Mouse (Mus musculus) small intestine, adult 2 months (tissue): Measurements from ENCODE around the gene Thoc5. TPM values are rescaled to one million over a fixed set of nuclear protein-coding genes. Genes with fewer than 3 reads are reported as not detected.

Experiments
- H3K27ac ChIP-seq: fragments of 200-500 bp; 2 replicates; pipeline ENCODE4 v1.5.1; 2012; ENCODE audit warnings: low read depth, low read length, control low read depth, inconsistent platforms; ENCODE audit not compliant: insufficient read depth
- H3K27me3 ChIP-seq: fragments of 200-500 bp; 2 replicates; pipeline ENCODE4 v1.6.1; 2012; ENCODE audit warnings: mild to moderate bottlenecking, moderate library complexity, low read length, inconsistent platforms; ENCODE audit not compliant: control insufficient read depth, insufficient read depth
- H3K36me3 ChIP-seq: fragments of 200-500 bp; 2 replicates; pipeline ENCODE4 v1.6.1; 2012; ENCODE audit warnings: mild to moderate bottlenecking, low read length, control low read depth, inconsistent platforms; ENCODE audit not compliant: control insufficient read depth, insufficient read depth
- H3K4me1 ChIP-seq: fragments of 200-500 bp; 2 replicates; pipeline ENCODE4 v1.6.1; 2012; ENCODE audit warnings: low read length, inconsistent platforms, mixed read lengths; ENCODE audit not compliant: control insufficient read depth, insufficient read depth, insufficient read length
- H3K4me3 ChIP-seq: fragments of 200-500 bp; 2 replicates; pipeline ENCODE4 v1.5.1; 2012; ENCODE audit warnings: low read depth, mild to moderate bottlenecking, control low read depth, inconsistent platforms, low read length, moderate library complexity
- CTCF ChIP-seq: fragments of 200-500 bp; IDR thresholded peaks from 2 replicates; pipeline ENCODE4 v1.5.1; 2012; ENCODE audit warnings: low read depth, mild to moderate bottlenecking, control low read depth, inconsistent platforms, low read length, moderate library complexity, mixed read lengths; ENCODE audit not compliant: insufficient replicate concordance, insufficient read length; ENCODE audit errors: extremely low read depth
- POLR2A ChIP-seq: fragments of 200-500 bp; IDR thresholded peaks from 2 replicates; pipeline ENCODE4 v1.6.1; 2012; ENCODE audit warnings: low read depth, mild to moderate bottlenecking, control low read depth, inconsistent platforms, low read length, moderate library complexity
- WGBS: fragments of 180-500 bp; shearing (Covaris S2); methylation state at CpG from one replicate; pipeline ENCODE4 v1.1.7; 2018; 5-methylcytosine and 5-hydroxymethylcytosine counted together
- polyA plus RNA-seq: library from polyadenylated mRNA; depleted of rRNA; stranded (reverse); fragments of >200 nt; gene quantifications from 2 replicates; pipeline ENCODE4 v1.2.3, GENCODE M21; 2012

Gene Thoc5
- polyA plus RNA-seq, 1 experiment: 14.1 TPM

DNA sequence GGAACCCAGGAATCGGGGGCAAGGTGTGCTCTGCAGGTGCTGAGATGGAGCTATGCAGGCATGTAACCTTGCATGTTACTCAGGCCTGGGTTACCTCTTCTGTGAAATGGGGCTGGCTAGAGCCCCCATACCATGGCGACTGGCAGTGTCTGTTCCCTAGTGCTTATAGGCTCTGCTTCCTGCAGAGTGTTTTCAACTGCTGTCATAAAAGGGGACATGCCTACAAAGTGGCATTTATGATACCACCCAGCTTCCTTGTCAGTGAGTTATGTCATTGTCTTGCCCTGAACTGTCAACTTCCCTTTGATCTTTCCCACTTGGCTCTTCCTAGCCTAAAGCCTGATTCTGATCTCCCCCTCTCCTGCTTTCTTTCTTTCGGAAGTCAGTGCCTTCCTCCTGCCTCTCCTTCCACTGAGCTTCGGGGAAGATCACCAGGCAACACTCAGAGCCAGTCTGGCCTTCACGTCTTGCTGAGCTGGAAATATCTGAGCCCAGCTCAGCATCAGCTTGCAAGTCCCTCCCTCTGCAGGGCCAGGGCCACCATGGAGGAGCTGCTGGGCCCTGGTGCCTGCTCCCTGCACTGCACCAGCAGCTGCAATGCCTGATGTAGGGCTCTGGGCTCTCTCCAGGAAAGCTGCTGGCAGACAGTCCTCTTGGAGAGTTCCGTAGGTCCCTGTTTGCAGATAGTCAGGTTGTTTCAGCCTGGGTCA is 68.1 kb downstream of the Thoc5 start:
- Histone ChIP-seq H3K4me1 (no peaks in the 10 kb centered on the region), H3K27ac (no peak overlapping the region), H3K27me3 (no peaks in the 10 kb centered on the region), H3K4me3 (no peak overlapping the region), H3K36me3 (no peaks in the 10 kb centered on the region)
- no peak for TF ChIP-seq POLR2A
- no peak for TF ChIP-seq CTCF
- WGBS: 33% methylated on average over 6 of the region's 6 CpGs

DNA sequence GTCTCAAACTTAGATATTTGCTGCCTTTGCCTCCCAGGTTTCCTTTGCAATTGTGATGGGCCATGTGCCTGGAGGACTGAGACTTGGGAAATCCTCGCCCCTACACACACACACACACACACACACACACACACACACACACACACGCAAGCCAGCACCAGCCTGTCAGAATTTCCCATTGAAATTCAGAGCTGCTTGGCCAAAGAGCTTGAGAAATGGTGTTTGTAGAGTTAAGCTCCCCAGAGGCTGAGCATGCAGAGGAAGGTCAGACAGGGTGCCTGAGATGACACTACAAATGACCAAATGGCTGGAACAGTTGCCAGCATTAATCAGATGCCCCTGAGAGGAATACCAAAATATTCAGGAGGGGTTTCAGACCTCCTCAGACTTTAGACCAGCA is 71.2 kb downstream of the Thoc5 start:
- TF ChIP-seq CTCF (no peak), POLR2A (no peak)
- no peaks in the 10 kb centered on the region for H3K36me3 ChIP-seq
- 52% methylated on average over 2 of the region's 2 CpGs for WGBS

DNA sequence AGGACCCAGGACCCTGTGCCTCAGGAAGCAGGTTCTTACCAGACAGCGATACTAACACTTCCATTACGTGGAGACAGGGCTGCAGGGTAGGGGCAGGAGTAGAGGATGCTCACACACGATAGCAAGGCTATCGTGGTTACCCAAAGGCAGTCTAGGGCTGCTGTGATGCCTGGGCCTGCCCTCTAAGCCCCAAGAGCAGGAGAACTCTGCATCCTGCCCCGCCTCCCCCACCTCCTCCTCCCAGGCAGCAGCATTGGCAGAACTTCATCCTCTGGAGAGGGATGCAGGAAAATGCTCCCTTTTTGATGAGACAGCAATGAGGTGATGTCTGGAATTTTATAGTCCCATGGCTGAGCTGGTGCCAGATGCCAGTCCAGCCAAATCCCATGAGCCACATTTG is 71.8 kb downstream of the Thoc5 start:
- WGBS: 65% methylated on average over 5 of the region's 5 CpGs
- Histone ChIP-seq H3K27ac (no peak overlapping the region), H3K27me3 (no peaks in the 10 kb centered on the region), H3K36me3 (no peaks in the 10 kb centered on the region), H3K4me1 (no peaks in the 10 kb centered on the region), H3K4me3 (no peak overlapping the region)
- TF ChIP-seq POLR2A: no peak
- no peak for TF ChIP-seq CTCF

More for the DNA sequence above, 71.2 kb downstream of the Thoc5 start:
- Histone ChIP-seq H3K4me3 (no peak overlapping the region), H3K27me3 (no peaks in the 10 kb centered on the region), H3K27ac (no peak overlapping the region), H3K4me1 (no peaks in the 10 kb centered on the region)

DNA sequence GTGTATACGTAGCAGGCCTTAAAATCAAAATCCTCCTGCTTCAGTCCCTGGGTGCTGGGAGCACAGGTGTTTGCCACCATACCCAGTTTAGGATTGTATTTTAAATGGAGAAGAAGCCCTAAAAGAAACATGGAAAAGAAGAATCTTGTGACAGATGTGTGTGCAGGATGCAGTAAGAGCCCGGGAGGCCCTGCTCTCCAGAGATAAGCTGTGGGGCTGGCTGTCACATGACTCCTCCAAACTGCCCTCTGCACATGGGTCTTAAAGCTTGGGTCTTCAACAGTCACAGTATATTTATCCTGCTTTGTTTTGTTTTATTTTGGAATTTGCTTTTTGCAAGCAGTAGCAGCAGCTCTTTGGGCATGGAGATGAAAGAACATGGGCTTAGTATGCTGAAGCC is 72.4 kb downstream of the Thoc5 start:
- Histone ChIP-seq H3K27ac (no peak overlapping the region), H3K4me1 (no peaks in the 10 kb centered on the region), H3K36me3 (no peaks in the 10 kb centered on the region), H3K4me3 (no peak overlapping the region), H3K27me3 (no peaks in the 10 kb centered on the region)
- TF ChIP-seq CTCF: no peak
- no peak for TF ChIP-seq POLR2A
- WGBS: 48% methylated on average over 2 of the region's 2 CpGs

DNA sequence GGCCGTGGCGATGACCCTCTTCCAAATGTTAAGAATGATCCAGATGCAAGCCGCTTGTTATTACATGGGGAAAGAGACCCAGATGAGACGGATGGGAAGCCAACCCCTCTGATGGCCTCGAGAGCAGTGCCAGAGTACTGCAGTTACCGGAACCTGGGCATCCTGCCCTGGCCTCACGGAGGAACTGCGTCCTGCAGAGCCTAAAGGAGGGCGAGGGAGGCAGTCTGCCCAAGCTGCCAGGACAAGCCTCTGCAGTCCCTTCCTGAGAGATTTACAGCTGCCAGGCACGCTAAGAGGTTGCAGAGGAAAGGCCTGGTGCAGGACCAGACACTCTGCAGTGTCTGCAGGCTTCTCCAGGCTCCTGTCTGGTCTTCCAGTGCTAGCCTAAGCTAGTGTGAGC is 73.3 kb downstream of the Thoc5 start:
- no peak overlapping the region for H3K27ac ChIP-seq
- no peaks in the 10 kb centered on the region for H3K36me3 ChIP-seq
- H3K4me3 ChIP-seq: no peak overlapping the region
- no peaks in the 10 kb centered on the region for H3K27me3 ChIP-seq
- no peaks in the 10 kb centered on the region for H3K4me1 ChIP-seq
- 74% methylated on average over 10 of the region's 10 CpGs for WGBS
- TF ChIP-seq CTCF (no peak), POLR2A (no peak)

DNA sequence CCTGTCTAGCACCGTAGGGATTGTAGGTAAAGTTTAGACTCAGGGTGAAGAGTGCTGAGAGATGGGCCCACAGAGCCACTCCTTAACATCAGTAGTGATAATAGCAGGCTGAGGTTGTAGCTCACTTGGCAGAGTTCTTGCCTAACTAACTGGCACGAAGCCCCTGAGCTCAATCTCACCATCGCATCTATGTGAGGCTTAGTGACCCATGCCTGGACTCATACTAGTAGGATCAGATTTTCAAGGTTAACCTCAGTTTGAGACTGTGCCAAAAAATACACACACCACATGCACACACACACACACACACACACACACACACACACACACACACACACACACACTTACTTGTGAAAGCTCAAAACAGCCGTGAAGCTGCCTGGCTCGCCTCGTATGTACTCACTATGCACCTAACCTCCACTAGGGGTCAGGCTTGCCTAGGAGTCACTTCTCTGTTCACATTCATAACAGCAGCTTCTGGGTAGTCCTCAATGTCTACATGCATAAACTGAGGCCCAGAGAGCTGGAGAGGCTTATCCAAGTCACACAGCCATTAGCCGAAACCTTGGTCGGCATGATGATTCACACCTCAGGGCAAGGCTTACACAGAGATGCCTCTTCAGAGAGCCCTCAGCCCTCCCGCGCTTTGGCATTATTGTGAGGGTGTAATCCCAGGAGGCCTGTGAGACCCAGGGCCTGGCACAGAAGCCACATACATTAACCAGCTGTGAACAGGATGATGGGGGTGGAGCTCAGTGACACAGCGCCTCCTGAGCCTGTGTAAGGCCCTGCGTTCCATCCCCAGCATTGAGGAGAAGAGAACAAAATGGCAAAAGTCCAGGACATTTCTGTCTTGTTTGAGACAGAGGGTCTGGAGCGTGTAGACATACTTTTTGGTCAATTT is 78.1 kb downstream of the Thoc5 start:
- H3K36me3 ChIP-seq: no peaks in the 10 kb centered on the region
- TF ChIP-seq POLR2A (no peak), CTCF (peak; percentile 55; the same call in 1 of the 2 replicates)
- H3K27me3 ChIP-seq: no peaks in the 10 kb centered on the region
- no peak overlapping the region for H3K4me3 ChIP-seq
- H3K4me1 ChIP-seq: no peaks in the 10 kb centered on the region
- 54% methylated on average over 13 of the region's 13 CpGs for WGBS
- H3K27ac ChIP-seq: no peak overlapping the region

DNA sequence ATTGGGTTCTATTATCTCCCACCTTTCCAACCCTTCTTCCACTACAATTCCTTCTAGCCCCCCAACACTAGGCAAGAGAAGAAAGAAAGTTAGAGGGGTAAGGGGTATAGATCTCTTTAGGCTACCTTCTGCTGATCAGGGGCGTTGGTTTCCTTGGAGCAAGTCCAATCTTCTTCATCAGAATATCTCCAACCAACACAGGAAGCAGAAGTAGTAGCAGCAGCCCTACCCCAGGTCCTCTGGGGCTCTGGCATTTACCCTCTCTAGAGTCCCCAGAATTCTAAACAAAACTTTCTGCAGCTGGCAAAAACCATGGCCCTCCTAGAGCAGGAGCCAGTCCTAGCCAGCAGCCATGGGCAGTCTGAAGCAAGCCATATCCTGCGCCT is 78.7 kb downstream of the Thoc5 start:
- WGBS: 72% methylated on average over 2 of the region's 2 CpGs
- H3K4me1 ChIP-seq: no peaks in the 10 kb centered on the region
- H3K27ac ChIP-seq: no peak overlapping the region
- no peaks in the 10 kb centered on the region for H3K27me3 ChIP-seq
- no peak overlapping the region for H3K4me3 ChIP-seq
- TF ChIP-seq CTCF (no peak), POLR2A (no peak)
- no peaks in the 10 kb centered on the region for H3K36me3 ChIP-seq
